Mouse (Mus musculus) stomach, postnatal 0 days (tissue): ENCODE measurements around the gene Vps29.

Experiments used
- CTCF ChIP-seq: IDR thresholded peaks from 2 replicates; pipeline ENCODE4 v1.5.1; 2016; ENCODE audit warnings: antibody characterized with exemption, low read depth, mild to moderate bottlenecking, moderate library complexity
- EP300 ChIP-seq: optimal IDR thresholded peaks from 2 replicates; pipeline ENCODE3; 2016; ENCODE audit warnings: antibody characterized with exemption

DNA sequence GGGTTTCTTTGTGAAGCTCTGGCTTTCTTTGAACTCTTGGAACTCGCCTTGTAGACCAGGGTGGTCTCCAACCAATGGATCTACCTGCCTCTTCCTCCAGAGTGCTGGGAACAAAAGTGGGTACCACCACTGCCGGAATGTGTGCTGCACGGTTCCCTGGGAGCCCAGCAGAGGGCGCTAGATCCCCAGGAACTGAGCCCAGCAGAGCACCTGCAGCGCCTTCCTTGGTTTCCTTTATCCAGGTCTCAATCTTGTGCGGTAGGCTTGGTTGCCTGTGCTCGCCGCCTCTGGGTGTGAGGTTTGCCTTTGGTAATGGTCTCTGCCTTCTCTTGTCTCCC, 47.1 kb downstream of the Vps29 start:
- TF ChIP-seq EP300 (no peak), CTCF (peak; percentile 96)
